Comparison of ENCODE assay signal across 9 mouse cellular contexts in the genomic region with DNA sequence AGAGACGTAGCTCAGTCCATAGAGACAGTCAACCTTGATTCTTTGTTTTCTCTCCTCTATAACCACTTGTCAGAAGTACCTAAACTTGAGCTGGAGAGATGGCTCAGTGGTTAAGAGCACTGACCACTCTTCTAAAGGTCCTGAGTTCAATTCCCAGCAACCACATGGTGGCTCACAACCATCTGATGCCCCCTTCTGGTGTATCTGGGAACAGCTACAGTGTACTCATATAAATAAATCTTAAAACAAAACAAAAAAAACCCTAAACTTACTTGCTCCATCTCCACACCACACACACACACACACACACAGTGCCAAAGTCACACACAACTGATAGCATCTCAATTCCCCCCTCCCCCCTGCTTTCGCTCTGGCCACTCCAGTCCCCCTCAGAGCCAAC. TPM values are rescaled to one million over a fixed set of nuclear protein-coding genes. Genes with fewer than 3 reads are reported as not detected.
DNase-seq lines count a peak whose midpoint lies in the region; ATAC-seq and TF ChIP-seq lines count a peak whose summit lies in the region.
"Had no signal": no experiment of that assay in that cellular context is flagged by ENCODE, and none has a peak within 500 bp of the region (broad histone marks: within the 10 kb centered on the region; RNA-seq: fewer than 3 reads in every experiment).

No protein-coding gene starts in this region.

- peaks cover 27% of the 10 kb centered on the region for H3K4me1 ChIP-seq in heart, embryonic 12.5 days (replicated peaks)
- H3K4me1 ChIP-seq in E14TG2a.4 (replicated peaks; ENCODE audit: low read depth, low read length), result peaks cover 30% of the 10 kb centered on the region
- H3K4me1 ChIP-seq in forebrain, embryonic 15.5 days, result peaks cover 30% of the 10 kb centered on the region
- peaks cover 22% of the 10 kb centered on the region for H3K4me1 ChIP-seq in liver, embryonic 16.5 days (ENCODE audit: control insufficient read depth, low read depth, low read length)

- no peak for DNase-seq in heart, postnatal 36 days
- DNase-seq in cerebellum, postnatal 25 days, result no peak
- no peak for DNase-seq in left cerebral cortex, adult 11 months (ENCODE audit: low spot score)
- DNase-seq in gastrocnemius, adult 2 months, result no peak
- DNase-seq: kidney, adult 11 months had no signal

- H3K36me3 ChIP-seq in heart, embryonic 12.5 days, result peaks cover 20% of the 10 kb centered on the region
- peaks cover 40% of the 10 kb centered on the region for H3K36me3 ChIP-seq in E14TG2a.4 (ENCODE audit: insufficient read depth, low read length)
- peaks cover 6% of the 10 kb centered on the region; the same call in 1 of the 2 replicates for H3K36me3 ChIP-seq in forebrain, embryonic 15.5 days
- peaks cover 22% of the 10 kb centered on the region for H3K36me3 ChIP-seq in liver, embryonic 16.5 days (ENCODE audit: control insufficient read depth, insufficient read depth)

- no peak overlapping the region for H3K27ac ChIP-seq in heart, embryonic 12.5 days (ENCODE audit: poor library complexity, severe bottlenecking)
- no peak overlapping the region for H3K27ac ChIP-seq in forebrain, embryonic 15.5 days (replicated peaks)
- H3K27ac ChIP-seq in liver, embryonic 16.5 days (ENCODE audit: low read length), result no peak overlapping the region; the same call in 1 of the 2 replicates
- no peak overlapping the region for H3K27ac ChIP-seq in gastrocnemius, adult 2 months

- intact Hi-C loops in heart, postnatal 36 days (cut with DNase I), result loop anchor here (2.0 to 5.0 kb wide), 3 partner anchors 89 to 515 kb away; partner anchors contain the start of gene Ndufa9
- intact Hi-C loops in gastrocnemius, adult 2 months (cut with DNase I), result loop anchor here (2.0 kb wide), 1 partner anchor 89 kb away; the partner anchor contains the start of gene Ndufa9

- TF ChIP-seq CTCF in E14TG2a.4 (conservative IDR thresholded peaks at IDR 0.05; ENCODE audit: low read length), result peak; percentile 41
- no peak; the same call in 1 of the 2 replicates for TF ChIP-seq CTCF in gastrocnemius, adult 2 months (IDR thresholded peaks at IDR 0.05)

- WGBS in heart, embryonic 12.5 days, result 78% methylated on average over 2 of the region's 2 CpGs
- 84% methylated on average over 2 of the region's 2 CpGs for WGBS in forebrain, embryonic 15.5 days
- 55% methylated on average over 2 of the region's 2 CpGs for WGBS in liver, embryonic 16.5 days (ENCODE audit: insufficient replicate concordance)

- no peak overlapping the region for H3K9ac ChIP-seq in heart, embryonic 12.5 days
- H3K9ac ChIP-seq in forebrain, embryonic 15.5 days (replicated peaks), result no peak overlapping the region
- peak overlapping the region; percentile 85 for H3K9ac ChIP-seq in liver, embryonic 16.5 days (ENCODE audit: low read depth, low read length)

- H3K4me3 ChIP-seq in heart, embryonic 12.5 days, result peak overlapping the region; percentile 76
- peak overlapping the region; percentile 97 for H3K4me3 ChIP-seq in E14TG2a.4 (replicated peaks; ENCODE audit: low read length)
- H3K4me3 ChIP-seq in forebrain, embryonic 15.5 days, result peak overlapping the region; percentile 88; the same call in 1 of the 2 replicates
- peak overlapping the region; percentile 87 for H3K4me3 ChIP-seq in liver, embryonic 16.5 days (ENCODE audit: low read depth, low read length)
- no peak overlapping the region for H3K4me3 ChIP-seq in gastrocnemius, adult 2 months

- no peaks in the 10 kb centered on the region for H3K9me3 ChIP-seq in heart, embryonic 12.5 days (replicated peaks)
- no peaks in the 10 kb centered on the region for H3K9me3 ChIP-seq in E14TG2a.4 (ENCODE audit: low read length)
- H3K9me3 ChIP-seq in forebrain, embryonic 15.5 days, result no peaks in the 10 kb centered on the region
- no peaks in the 10 kb centered on the region for H3K9me3 ChIP-seq in liver, embryonic 16.5 days (replicated peaks; ENCODE audit: control insufficient read depth, low read length)

- no peak for ATAC-seq in heart, embryonic 12.5 days (ENCODE audit: insufficient number of reproducible peaks, low FRiP score)
- no peak for ATAC-seq in forebrain, embryonic 15.5 days (replicated peaks)
- no peak for ATAC-seq in liver, embryonic 16.5 days (ENCODE audit: low read depth)

- H3K27me3 ChIP-seq in heart, embryonic 12.5 days (replicated peaks), result no peaks in the 10 kb centered on the region
- no peaks in the 10 kb centered on the region for H3K27me3 ChIP-seq in E14TG2a.4 (ENCODE audit: insufficient read depth, low read length)
- no peaks in the 10 kb centered on the region for H3K27me3 ChIP-seq in forebrain, embryonic 15.5 days
- no peaks in the 10 kb centered on the region for H3K27me3 ChIP-seq in liver, embryonic 16.5 days (ENCODE audit: control insufficient read depth, insufficient read depth, low read depth, low read length)

- peak overlapping the region; percentile 98 for H3K4me2 ChIP-seq in heart, embryonic 12.5 days
- H3K4me2 ChIP-seq in forebrain, embryonic 15.5 days (replicated peaks), result peak overlapping the region; percentile 96
- peak overlapping the region; percentile 85 for H3K4me2 ChIP-seq in liver, embryonic 16.5 days (ENCODE audit: low read depth, low read length)

RNA-seq across cellular contexts. Expression of gene Rad51ap1, which starts 1.3 kb away (rescaled TPM):
- polyA plus RNA-seq in heart, embryonic 12.5 days (2016; fragmentation: Nextera tagmentation; extraction: Ambion mirVana), result 39.1 and 42.5 TPM in 2 replicates
- total RNA-seq in heart, postnatal 36 days (2021), result 1 to 10 TPM; 1.3 to 1.7 TPM
- polyA plus RNA-seq in forebrain, embryonic 15.5 days (2015; fragmentation: Nextera tagmentation; extraction: Ambion mirVana), result 29.9 and 33.8 TPM in 2 replicates
- 40.3 and 46.5 TPM in 2 replicates for polyA plus RNA-seq in liver, embryonic 16.5 days (2015; fragmentation: Nextera tagmentation; extraction: Ambion mirVana)
- under 1 TPM in 1 of 2 experiments, not detected in 1; 0.47 TPM for total RNA-seq in gastrocnemius, adult 2 months (2021)

RNA-seq across cellular contexts. Expression of gene D6Wsu163e, which starts 1.7 kb away (rescaled TPM):
- 12.6 and 13.2 TPM in 2 replicates for polyA plus RNA-seq in heart, embryonic 12.5 days (2016; fragmentation: Nextera tagmentation; extraction: Ambion mirVana)
- total RNA-seq in heart, postnatal 36 days (2021), result 10 to 100 TPM; 11.2 to 13.5 TPM
- polyA plus RNA-seq in forebrain, embryonic 15.5 days (2015; fragmentation: Nextera tagmentation; extraction: Ambion mirVana), result 29.8 and 31.3 TPM in 2 replicates
- polyA plus RNA-seq in liver, embryonic 16.5 days (2015; fragmentation: Nextera tagmentation; extraction: Ambion mirVana), result 12.3 and 14.6 TPM in 2 replicates
- 1 to 10 TPM; 5.0 to 8.6 TPM for total RNA-seq in gastrocnemius, adult 2 months (2021)

RNA-seq across cellular contexts. Expression of gene Dyrk4, which starts 16.4 kb away (rescaled TPM):
- 0.17 TPM in 1 of 2 replicates, not detected in the other for polyA plus RNA-seq in heart, embryonic 12.5 days (2016; fragmentation: Nextera tagmentation; extraction: Ambion mirVana)
- not detected for total RNA-seq in heart, postnatal 36 days (2021)
- 0.08 TPM in 1 of 2 replicates, not detected in the other for polyA plus RNA-seq in forebrain, embryonic 15.5 days (2015; fragmentation: Nextera tagmentation; extraction: Ambion mirVana)
- polyA plus RNA-seq in liver, embryonic 16.5 days (2015; fragmentation: Nextera tagmentation; extraction: Ambion mirVana), result 0.05 TPM in 1 of 2 replicates, not detected in the other
- total RNA-seq in gastrocnemius, adult 2 months (2021), result not detected
